Mouse (Mus musculus) regulatory T cell (primary cell): ENCODE measurements around the gene Kansl1l.

ENCODE experiments used
- in situ Hi-C: fragments of 300-600 bp; cut with MboI, MseI; formaldehyde crosslinking; loops from one replicate; pipeline ENCODE4 v1.15.1; 2025; ENCODE audit warnings: high pct_unique_total_duplicates

Gene Kansl1l

GRCm38 (mm10) chr1:66817453-66817839, at the start of gene Kansl1l:
Kansl1l (minus strand) TSS chr1:66817562.
- in situ Hi-C loops = no loop called here

GRCm38 (mm10) chr1:66865633-66866032, 48.3 kb upstream of the Kansl1l start:
- in situ Hi-C loops = no loop called here

- in situ Hi-C loops = no loop called here
Observed at GRCm38 (mm10) chr1:66863741-66864495, 46.6 kb upstream of the Kansl1l start.

- in situ Hi-C loops = no loop called here
Observed at GRCm38 (mm10) chr1:66862712-66863511, 45.5 kb upstream of the Kansl1l start, which contains the start of gene Acadl. Acadl (minus strand) TSS chr1:66863277.

GRCm38 (mm10) chr1:66861764-66862672, 44.7 kb upstream of the Kansl1l start:
- in situ Hi-C loops = no loop called here

GRCm38 (mm10) chr1:66847506-66847905, 30.1 kb upstream of the Kansl1l start:
- in situ Hi-C loops = no loop called here

GRCm38 (mm10) chr1:66845690-66846318, 28.4 kb upstream of the Kansl1l start:
- in situ Hi-C loops = no loop called here

GRCm38 (mm10) chr1:66841938-66842337, 24.6 kb upstream of the Kansl1l start:
- in situ Hi-C loops = no loop called here

GRCm38 (mm10) chr1:66841510-66841909, 24.1 kb upstream of the Kansl1l start:
- in situ Hi-C loops = no loop called here

GRCm38 (mm10) chr1:66839755-66840438, 22.5 kb upstream of the Kansl1l start:
- in situ Hi-C loops = no loop called here

GRCm38 (mm10) chr1:66839135-66839534, 21.8 kb upstream of the Kansl1l start:
- in situ Hi-C loops = no loop called here

GRCm38 (mm10) chr1:66838184-66839042, 21.1 kb upstream of the Kansl1l start:
- in situ Hi-C loops = no loop called here

GRCm38 (mm10) chr1:66837207-66837606, 19.8 kb upstream of the Kansl1l start:
- in situ Hi-C loops = no loop called here

- in situ Hi-C loops = no loop called here
Observed at GRCm38 (mm10) chr1:66832636-66833165, 15.3 kb upstream of the Kansl1l start.

- in situ Hi-C loops = no loop called here
Observed at GRCm38 (mm10) chr1:66831824-66832600, 14.7 kb upstream of the Kansl1l start.

- in situ Hi-C loops = loop anchor here (5.0 kb wide), 1 partner anchor 127 kb away; the partner anchor contains the start of gene Rpe
Observed at GRCm38 (mm10) chr1:66829400-66830080, 12.2 kb upstream of the Kansl1l start.

- in situ Hi-C loops = no loop called here
Observed at GRCm38 (mm10) chr1:66821966-66822365, 4.6 kb upstream of the Kansl1l start.

GRCm38 (mm10) chr1:66820241-66820640, 2.9 kb upstream of the Kansl1l start:
- in situ Hi-C loops = no loop called here
